Mouse (Mus musculus) erythroblast, embryonic 14.5 days (primary cell): ENCODE measurements around the gene Elf1.

ENCODE experiments used
- GATA1 ChIP-seq: IDR thresholded peaks from 2 replicates; pipeline ENCODE4 v1.6.1; 2012; ENCODE audit warnings: low read length, inconsistent platforms, mixed read lengths
- TAL1 ChIP-seq: IDR thresholded peaks from 3 replicates; pipeline ENCODE4 v1.6.1; 2012; ENCODE audit warnings: low read length, inconsistent platforms, mixed read lengths

DNA sequence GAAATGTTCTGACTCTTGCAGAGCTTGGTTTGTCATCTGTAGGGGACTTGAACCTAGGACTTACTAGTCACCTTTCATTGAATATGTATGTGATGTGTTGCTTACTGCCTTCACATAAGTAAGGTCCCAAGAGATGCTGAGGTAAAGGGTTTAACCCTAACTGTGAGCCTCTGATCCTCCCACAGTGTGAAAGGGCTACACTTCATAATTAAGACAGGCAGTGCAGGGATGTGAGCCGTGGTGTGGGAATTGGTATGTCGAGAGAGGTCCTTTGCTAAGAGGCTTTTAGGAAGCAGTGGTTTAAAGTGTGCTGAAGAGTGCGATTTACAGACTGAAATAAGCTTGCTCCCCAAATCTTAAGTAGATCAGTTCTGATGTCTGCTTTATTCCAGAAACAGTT is 55.8 kb downstream of the Elf1 start:
- no peak for TF ChIP-seq GATA1
- TF ChIP-seq TAL1, result no peak
